Mouse (Mus musculus) liver, embryonic 11.5 days (tissue): ENCODE measurements around the gene Gm49337. TPM values are rescaled to one million over a fixed set of nuclear protein-coding genes. Genes with fewer than 3 reads are reported as not detected.
A peak's percentile ranks its signal among the peaks of the same experiment; 100 is the strongest.
"Not testable (repeated sequence)": the region's sequence is repeated elsewhere in the genome, so short reads cannot be mapped to it uniquely, and the experiment has no call there.

ENCODE experiments used
- ATAC-seq: fragments of 200-750 bp; cut with Nextera tagmentation; replicated peaks from 2 replicates; pipeline ENCODE4 v1.8.0; 2017; ENCODE audit warnings: moderate number of reproducible peaks, mild to moderate bottlenecking, moderate TSS enrichment, moderate library complexity; ENCODE audit not compliant: low FRiP score
- DNase-seq: peaks from one replicate; pipeline ENCODE4 v3.0.0-alpha.2; 2017; ENCODE audit warnings: low spot score
- H3K27ac ChIP-seq: fragments of 300-500 bp; sonication (generic); 2 replicates; pipeline ENCODE4 v1.5.1; 2014; ENCODE audit warnings: mild to moderate bottlenecking, low read depth, low read length, control low read depth
- H3K27me3 ChIP-seq: fragments of 300-500 bp; sonication (generic); replicated peaks from 2 replicates; pipeline ENCODE4 v1.6.1; 2014; ENCODE audit warnings: low read length, mixed read lengths; ENCODE audit not compliant: control insufficient read depth, insufficient read depth
- H3K36me3 ChIP-seq: fragments of 300-500 bp; sonication (generic); 2 replicates; pipeline ENCODE4 v1.6.1; 2014; ENCODE audit warnings: mild to moderate bottlenecking, low read length, moderate library complexity, mixed read lengths; ENCODE audit not compliant: control insufficient read depth, insufficient read depth
- H3K4me1 ChIP-seq: fragments of 300-500 bp; sonication (generic); replicated peaks from 2 replicates; pipeline ENCODE4 v1.6.1; 2014; ENCODE audit warnings: low read length, mixed read lengths; ENCODE audit not compliant: control insufficient read depth, insufficient read depth
- H3K4me2 ChIP-seq: fragments of 300-500 bp; sonication (generic); 2 replicates; pipeline ENCODE4 v1.6.1; 2014; ENCODE audit warnings: mild to moderate bottlenecking, control low read depth, moderate library complexity
- H3K4me3 ChIP-seq: fragments of 300-500 bp; sonication (generic); 2 replicates; pipeline ENCODE4 v1.5.1; 2014; ENCODE audit warnings: low read depth, low read length, control low read depth
- H3K9ac ChIP-seq: fragments of 300-500 bp; sonication (generic); 2 replicates; pipeline ENCODE4 v1.6.1; 2014; ENCODE audit warnings: low read depth, low read length, control low read depth
- H3K9me3 ChIP-seq: fragments of 300-500 bp; sonication (generic); 2 replicates; pipeline ENCODE4 v1.6.1; 2016; ENCODE audit warnings: low read length, inconsistent platforms, mixed read lengths; ENCODE audit not compliant: control insufficient read depth
- WGBS: fragments of 180-500 bp; shearing (Covaris S2); extraction: QIAGEN DNeasy Blood & Tissue Kit; methylation state at CpG from one replicate; pipeline ENCODE4 v1.1.7; 2014; 5-methylcytosine and 5-hydroxymethylcytosine counted together
- polyA plus RNA-seq: library from polyadenylated mRNA; unstranded; fragments of >200 nt; fragmentation: Nextera tagmentation; extraction: Ambion mirVana; gene quantifications from 2 replicates; pipeline ENCODE4 v1.2.1, GENCODE M21; 2014

Gm49337 gene
- polyA plus RNA-seq, 1 experiment from 2014 or later: not detected

GRCm38 (mm10) chr4:116222843-116223119, 49.6 kb downstream of the Gm49337 start:
- Histone ChIP-seq H3K27me3 (no peaks in the 10 kb centered on the region), H3K27ac (no peak overlapping the region), H3K4me1 (peaks cover 3% of the 10 kb centered on the region; the same call in 1 of the 2 replicates), H3K36me3 (no peaks in the 10 kb centered on the region), H3K9me3 (no peaks in the 10 kb centered on the region), H3K9ac (no peak overlapping the region), H3K4me2 (peak overlapping the region; percentile 91), H3K4me3 (peak overlapping the region; percentile 81)
- WGBS: 19% methylated on average over 6 of the region's 6 CpGs
- no peak for DNase-seq
- no peak for ATAC-seq

- Histone ChIP-seq H3K4me1 (no peaks in the 10 kb centered on the region), H3K9ac (no peak overlapping the region), H3K4me3 (no peak overlapping the region), H3K27ac (no peak overlapping the region), H3K36me3 (no peaks in the 10 kb centered on the region), H3K4me2 (no peak overlapping the region), H3K27me3 (no peaks in the 10 kb centered on the region), H3K9me3 (no peaks in the 10 kb centered on the region)
- ATAC-seq (no peak), DNase-seq (no peak)
- 75% methylated on average over 3 of the region's 3 CpGs for WGBS
Measured at GRCm38 (mm10) chr4:116243377-116243776, 70.2 kb downstream of the Gm49337 start.

GRCm38 (mm10) chr4:116244240-116244639, 71.1 kb downstream of the Gm49337 start:
- no peak for DNase-seq
- Histone ChIP-seq H3K4me2 (no peak overlapping the region), H3K36me3 (no peaks in the 10 kb centered on the region), H3K9me3 (no peaks in the 10 kb centered on the region), H3K4me1 (no peaks in the 10 kb centered on the region), H3K9ac (no peak overlapping the region), H3K27me3 (no peaks in the 10 kb centered on the region), H3K4me3 (no peak overlapping the region), H3K27ac (no peak overlapping the region)
- WGBS: 57% methylated on average over 2 of the region's 2 CpGs
- no peak for ATAC-seq

GRCm38 (mm10) chr4:116245926-116246325, 72.7 kb downstream of the Gm49337 start:
- H3K9me3 ChIP-seq, H3K4me3 ChIP-seq, H3K4me2 ChIP-seq, H3K36me3 ChIP-seq, ATAC-seq, H3K27ac ChIP-seq, H3K9ac ChIP-seq, H3K27me3 ChIP-seq, H3K4me1 ChIP-seq: not testable (repeated sequence)
- 34% methylated on average over 3 of the region's 3 CpGs for WGBS
- DNase-seq: peak; percentile 43

GRCm38 (mm10) chr4:116249986-116250385, 76.8 kb downstream of the Gm49337 start:
- no peak overlapping the region for H3K27ac ChIP-seq
- H3K9me3 ChIP-seq: no peaks in the 10 kb centered on the region
- ATAC-seq (no peak), DNase-seq (no peak)
- H3K4me1 ChIP-seq: no peaks in the 10 kb centered on the region
- H3K9ac ChIP-seq: no peak overlapping the region
- WGBS: 79% methylated on average over 3 of the region's 3 CpGs
- no peaks in the 10 kb centered on the region for H3K27me3 ChIP-seq
- H3K4me2 ChIP-seq: no peak overlapping the region
- no peak overlapping the region for H3K4me3 ChIP-seq
- no peaks in the 10 kb centered on the region for H3K36me3 ChIP-seq

GRCm38 (mm10) chr4:116268220-116268619, 95.0 kb downstream of the Gm49337 start:
- Histone ChIP-seq H3K4me3 (no peak overlapping the region), H3K36me3 (no peaks in the 10 kb centered on the region; the same call in 1 of the 2 replicates), H3K4me1 (no peaks in the 10 kb centered on the region), H3K27me3 (no peaks in the 10 kb centered on the region), H3K9me3 (no peaks in the 10 kb centered on the region), H3K9ac (no peak overlapping the region), H3K27ac (no peak overlapping the region), H3K4me2 (no peak overlapping the region)
- WGBS: 87% methylated on average over 6 of the region's 6 CpGs
- no peak for DNase-seq
- no peak for ATAC-seq

- DNase-seq (no peak), ATAC-seq (no peak)
- no peaks in the 10 kb centered on the region for H3K4me1 ChIP-seq
- H3K36me3 ChIP-seq: no peaks in the 10 kb centered on the region
- 74% methylated on average over 2 of the region's 2 CpGs for WGBS
- no peak overlapping the region for H3K4me3 ChIP-seq
- H3K9me3 ChIP-seq: no peaks in the 10 kb centered on the region
- H3K27me3 ChIP-seq: no peaks in the 10 kb centered on the region
- no peak overlapping the region for H3K4me2 ChIP-seq
- no peak overlapping the region for H3K9ac ChIP-seq
- no peak overlapping the region for H3K27ac ChIP-seq
Measured at GRCm38 (mm10) chr4:116282211-116282610, 109.0 kb downstream of the Gm49337 start.

- no peaks in the 10 kb centered on the region for H3K4me1 ChIP-seq
- no peaks in the 10 kb centered on the region for H3K9me3 ChIP-seq
- DNase-seq (no peak), ATAC-seq (no peak)
- WGBS: 89% methylated on average over 6 of the region's 6 CpGs
- H3K4me2 ChIP-seq: no peak overlapping the region
- H3K9ac ChIP-seq: no peak overlapping the region
- H3K27ac ChIP-seq: no peak overlapping the region
- no peaks in the 10 kb centered on the region for H3K27me3 ChIP-seq
- no peak overlapping the region for H3K4me3 ChIP-seq
- peaks cover 5% of the 10 kb centered on the region for H3K36me3 ChIP-seq
Measured at GRCm38 (mm10) chr4:116291561-116291960, 118.4 kb downstream of the Gm49337 start.

- peak; percentile 39; the same call in 1 of the 2 replicates for ATAC-seq
Measured at GRCm38 (mm10) chr4:116293296-116293695, 120.1 kb downstream of the Gm49337 start.

More at GRCm38 (mm10) chr4:116293296-116293695, 120.1 kb downstream of the Gm49337 start:
- H3K4me1 ChIP-seq: no peaks in the 10 kb centered on the region
- H3K4me3 ChIP-seq: no peak overlapping the region
- H3K27me3 ChIP-seq: no peaks in the 10 kb centered on the region
- no peak overlapping the region for H3K4me2 ChIP-seq
- DNase-seq: no peak
- 76% methylated on average over 12 of the region's 12 CpGs for WGBS
- peaks cover 5% of the 10 kb centered on the region for H3K36me3 ChIP-seq
- H3K9ac ChIP-seq: no peak overlapping the region
- H3K9me3 ChIP-seq: no peaks in the 10 kb centered on the region
- H3K27ac ChIP-seq: no peak overlapping the region
